Mouse (Mus musculus) MEL (cell line): ENCODE results near the gene Lpo. TPM values are rescaled to one million over a fixed set of nuclear protein-coding genes. Genes with fewer than 3 reads are reported as not detected.

Experiments used
- DNase-seq: peaks from one replicate; pipeline ENCODE4 v3.0.0; 2011; ENCODE audit warnings: low read depth, low spot score
- H3K27ac ChIP-seq: 2 replicates; pipeline ENCODE4 v1.5.1; 2012; ENCODE audit warnings: low read depth, mild to moderate bottlenecking, control low read depth, low read length, moderate library complexity; ENCODE audit not compliant: control insufficient read depth
- H3K27me3 ChIP-seq, 2 experiments: fragments of 150-350 bp in 1 of 2; sonication (generic) in 1 of 2; 2 replicates each; pipeline ENCODE4 v1.6.1; 2012; ENCODE audit warnings: low read length in 2 of 2, mild to moderate bottlenecking in 2 of 2, improper control_type of control experiment in 1 of 2, moderate library complexity in 1 of 2; ENCODE audit not compliant: insufficient read depth in 2 of 2, control insufficient read depth in 1 of 2
- H3K36me3 ChIP-seq, 2 experiments: 2 replicates each; pipeline ENCODE4 v1.6.1; 2012 to 2014; ENCODE audit warnings: low read length in 2 of 2, improper control_type of control experiment in 1 of 2, inconsistent platforms in 1 of 2, mild to moderate bottlenecking in 1 of 2; ENCODE audit not compliant: insufficient read depth in 2 of 2, control insufficient read depth in 1 of 2
- H3K4me1 ChIP-seq, 2 experiments: fragments of 150-350 bp in 1 of 2; sonication (generic) in 1 of 2; 2 replicates each; pipeline ENCODE4 v1.6.1; 2012; ENCODE audit warnings: low read length in 2 of 2, improper control_type of control experiment in 1 of 2, mild to moderate bottlenecking in 1 of 2; ENCODE audit not compliant: insufficient read depth in 2 of 2, control insufficient read depth in 1 of 2
- H3K4me3 ChIP-seq, 2 experiments: fragments of 150-350 bp in 1 of 2; sonication (generic) in 1 of 2; 2 replicates each; pipeline ENCODE4 v1.5.1; 2012; ENCODE audit warnings: low read depth in 2 of 2, low read length in 2 of 2, mild to moderate bottlenecking in 2 of 2, moderate library complexity in 2 of 2, control low read depth in 1 of 2, improper control_type of control experiment in 1 of 2; ENCODE audit not compliant: control insufficient read depth in 1 of 2, insufficient read depth in 1 of 2
- H3K79me2 ChIP-seq: 2 replicates; pipeline ENCODE4 v1.6.1; 2012; ENCODE audit warnings: mild to moderate bottlenecking, low read length, moderate library complexity; ENCODE audit not compliant: control insufficient read depth, poor library complexity, insufficient read depth
- H3K9ac ChIP-seq: 2 replicates; pipeline ENCODE4 v1.6.1; 2012; ENCODE audit warnings: low read depth, mild to moderate bottlenecking, control low read depth, low read length, moderate library complexity; ENCODE audit not compliant: control insufficient read depth, poor library complexity, severe bottlenecking
- H3K9me3 ChIP-seq: fragments of 150-350 bp; sonication (generic); replicated peaks from 2 replicates; pipeline ENCODE4 v1.6.1; 2012; ENCODE audit warnings: mild to moderate bottlenecking, low read length, improper control_type of control experiment, moderate library complexity; ENCODE audit not compliant: insufficient read depth
- E2F4 ChIP-seq: IDR thresholded peaks from 2 replicates; pipeline ENCODE4 v1.6.1; 2011; ENCODE audit warnings: low read depth, low read length, improper control_type of control experiment, borderline replicate concordance
- ETS1 ChIP-seq: IDR thresholded peaks from 2 replicates; pipeline ENCODE4 v1.6.1; 2012; ENCODE audit warnings: low read depth, mild to moderate bottlenecking, inconsistent platforms, low read length, improper control_type of control experiment, moderate library complexity
- GATA1 ChIP-seq: IDR thresholded peaks from 2 replicates; pipeline ENCODE4 v1.6.1; 2011; ENCODE audit warnings: low read depth, low read length, improper control_type of control experiment
- HCFC1 ChIP-seq: IDR thresholded peaks from 2 replicates; pipeline ENCODE4 v1.6.1; 2012; ENCODE audit warnings: low read depth, mild to moderate bottlenecking, inconsistent platforms, low read length, improper control_type of control experiment, moderate library complexity
- JUND ChIP-seq: IDR thresholded peaks from 2 replicates; pipeline ENCODE4 v1.6.1; 2011; ENCODE audit warnings: low read depth, mild to moderate bottlenecking, improper control_type of control experiment, low read length
- KAT2A ChIP-seq: conservative IDR thresholded peaks from 2 replicates; pipeline ENCODE4 v1.6.1; 2012; ENCODE audit warnings: low read depth, low read length, improper control_type of control experiment, inconsistent platforms
- MAZ ChIP-seq: IDR thresholded peaks from 2 replicates; pipeline ENCODE4 v1.6.1; 2012; ENCODE audit warnings: low read depth, mild to moderate bottlenecking, inconsistent platforms, low read length, improper control_type of control experiment
- MXI1 ChIP-seq: IDR thresholded peaks from 2 replicates; pipeline ENCODE4 v1.6.1; 2011; ENCODE audit warnings: mild to moderate bottlenecking, low read depth, low read length, improper control_type of control experiment
- MYC ChIP-seq: IDR thresholded peaks from 2 replicates; pipeline ENCODE4 v1.6.1; 2011; ENCODE audit warnings: low read depth, mild to moderate bottlenecking, low read length, improper control_type of control experiment, moderate library complexity
- NRF1 ChIP-seq: IDR thresholded peaks from 2 replicates; pipeline ENCODE4 v1.6.1; 2014; ENCODE audit warnings: low read depth, mild to moderate bottlenecking, inconsistent platforms, low read length, improper control_type of control experiment, moderate library complexity; ENCODE audit not compliant: poor library complexity, insufficient read depth, severe bottlenecking
- POLR2AphosphoS2 ChIP-seq: IDR thresholded peaks from 2 replicates; pipeline ENCODE4 v1.6.1; 2011; ENCODE audit warnings: low read length, improper control_type of control experiment
- SMC3 ChIP-seq: IDR thresholded peaks from 2 replicates; pipeline ENCODE4 v1.6.1; 2011; ENCODE audit warnings: low read depth, low read length, improper control_type of control experiment
- TAL1 ChIP-seq: IDR thresholded peaks from 2 replicates; pipeline ENCODE4 v1.6.1; 2012; ENCODE audit warnings: mild to moderate bottlenecking, inconsistent platforms, low read length, moderate library complexity, mixed read lengths
- UBTF ChIP-seq: IDR thresholded peaks from 2 replicates; pipeline ENCODE4 v1.6.1; 2012; ENCODE audit warnings: low read depth, mild to moderate bottlenecking, inconsistent platforms, low read length, improper control_type of control experiment, moderate library complexity, borderline replicate concordance; ENCODE audit not compliant: insufficient read depth
- USF1 ChIP-seq: IDR thresholded peaks from 2 replicates; pipeline ENCODE4 v1.6.1; 2014; ENCODE audit warnings: low read depth, mild to moderate bottlenecking, inconsistent platforms, low read length, improper control_type of control experiment, moderate library complexity
- ZKSCAN1 ChIP-seq: IDR thresholded peaks from 2 replicates; pipeline ENCODE4 v1.6.1; 2012; ENCODE audit warnings: low read depth, mild to moderate bottlenecking, inconsistent platforms, low read length, improper control_type of control experiment, moderate library complexity
- ZMIZ1 ChIP-seq: IDR thresholded peaks from 2 replicates; pipeline ENCODE4 v1.6.1; 2012; ENCODE audit warnings: low read depth, mild to moderate bottlenecking, inconsistent platforms, low read length, improper control_type of control experiment, moderate library complexity
- ZNF384 ChIP-seq: IDR thresholded peaks from 2 replicates; pipeline ENCODE4 v1.6.1; 2012; ENCODE audit warnings: low read depth, mild to moderate bottlenecking, inconsistent platforms, low read length, improper control_type of control experiment
- polyA plus RNA-seq, 2 experiments: library from polyadenylated mRNA; stranded (reverse) in 1 of 2; unstranded in 1 of 2; fragments of >175 nt in 1 of 2; fragments of >200 nt in 1 of 2; gene quantifications; 2 replicates each; pipeline versions ENCODE4 v1.2.1 to v1.2.4; 2012; ENCODE audit warnings: low replicate concordance in 2 of 2, low read depth in 1 of 2; ENCODE audit not compliant: insufficient read length in 2 of 2, insufficient read depth in 1 of 2, missing spikeins in 1 of 2
- total RNA-seq: library from RNA; depleted of rRNA; stranded (reverse); fragments of 300-350 nt; gene quantifications from 2 replicates; pipeline ENCODE4 v1.2.3, GENCODE M21; 2012

Gene Lpo
- total and polyA plus RNA-seq, 3 experiments = not detected

DNA sequence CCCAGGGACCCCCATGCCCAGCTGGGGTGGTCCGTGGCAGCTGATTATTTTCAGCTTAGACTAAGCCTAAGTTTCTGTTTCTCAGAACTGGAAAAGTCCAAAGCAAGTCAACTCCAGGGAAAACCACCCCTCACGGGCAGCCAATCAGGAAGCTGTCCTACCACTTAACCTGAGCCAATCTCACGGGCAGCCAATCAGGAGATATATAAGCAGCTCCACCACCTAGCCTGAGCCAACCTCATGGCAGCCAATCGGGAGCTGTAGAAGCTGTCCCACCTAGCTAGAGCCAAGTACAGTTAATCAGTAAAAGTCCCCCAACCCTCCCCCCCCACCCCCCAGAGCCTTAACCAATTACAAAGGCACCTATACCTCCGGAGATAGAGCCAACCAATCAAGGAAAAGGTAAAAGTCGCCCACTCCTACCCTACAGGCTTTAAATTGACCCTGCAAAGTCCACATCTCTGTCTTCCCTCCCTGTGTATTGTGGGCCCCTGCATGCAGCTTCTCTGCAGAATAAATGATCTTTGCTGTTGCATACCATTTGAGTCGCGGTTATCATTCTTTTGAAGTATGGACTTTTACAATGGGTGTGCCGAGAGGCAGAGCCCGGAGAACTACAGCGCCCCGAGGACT is 19.0 kb upstream of the Lpo start:
- no peak overlapping the region for H3K27ac ChIP-seq
- DNase-seq = no peak
- no peaks in the 10 kb centered on the region for H3K36me3 ChIP-seq
- H3K79me2 ChIP-seq = no peaks in the 10 kb centered on the region
- peaks cover 8 to 10% of the 10 kb centered on the region in 2 experiments; a peak in 3 of 4 replicates for H3K27me3 ChIP-seq
- no peak overlapping the region for H3K4me3 ChIP-seq
- H3K9ac ChIP-seq = no peak overlapping the region
- H3K4me1 ChIP-seq = no peaks in the 10 kb centered on the region
- no peaks in the 10 kb centered on the region for H3K9me3 ChIP-seq
- TF ChIP-seq MAZ (no peak), E2F4 (no peak), KAT2A (no peak), SMC3 (no peak), ZKSCAN1 (no peak), JUND (no peak), USF1 (no peak), GATA1 (no peak), NRF1 (no peak)

DNA sequence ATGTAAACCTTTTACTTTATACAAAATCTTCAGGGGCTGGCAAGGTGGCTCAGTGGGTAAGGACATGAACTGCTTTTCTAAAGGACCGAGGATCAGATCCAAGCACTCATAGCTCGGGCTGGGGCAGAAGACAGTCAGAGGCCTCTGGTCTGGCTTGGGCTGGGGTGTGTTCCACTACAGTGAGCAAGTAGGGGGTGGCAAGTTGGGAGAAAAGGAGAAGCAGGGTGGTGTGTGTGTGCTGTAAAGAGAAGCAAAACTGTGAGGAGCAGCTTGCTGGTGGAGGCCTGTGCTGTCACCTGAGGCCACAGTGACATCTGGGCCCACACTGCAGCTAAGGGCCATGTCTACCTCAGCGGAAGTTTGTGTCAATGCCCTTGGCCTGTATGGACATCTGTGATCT is 13.3 kb upstream of the Lpo start:
- no peak overlapping the region for H3K4me3 ChIP-seq
- no peak overlapping the region for H3K27ac ChIP-seq
- peaks cover 14 to 18% of the 10 kb centered on the region in 2 experiments for H3K27me3 ChIP-seq
- TF ChIP-seq NRF1 (no peak), POLR2AphosphoS2 (no peak), ETS1 (no peak), ZKSCAN1 (no peak), KAT2A (no peak), ZNF384 (no peak), MAZ (no peak), MYC (no peak), MXI1 (no peak), ZMIZ1 (no peak), UBTF (no peak), TAL1 (no peak), HCFC1 (no peak)
- DNase-seq = no peak
- H3K4me1 ChIP-seq = no peaks in the 10 kb centered on the region
- H3K9me3 ChIP-seq = no peaks in the 10 kb centered on the region
- no peaks in the 10 kb centered on the region for H3K79me2 ChIP-seq
- H3K36me3 ChIP-seq = no peaks in the 10 kb centered on the region
- no peak overlapping the region for H3K9ac ChIP-seq
